Comparison of ENCODE assay signal across 32 mouse cellular contexts in the genomic region with DNA sequence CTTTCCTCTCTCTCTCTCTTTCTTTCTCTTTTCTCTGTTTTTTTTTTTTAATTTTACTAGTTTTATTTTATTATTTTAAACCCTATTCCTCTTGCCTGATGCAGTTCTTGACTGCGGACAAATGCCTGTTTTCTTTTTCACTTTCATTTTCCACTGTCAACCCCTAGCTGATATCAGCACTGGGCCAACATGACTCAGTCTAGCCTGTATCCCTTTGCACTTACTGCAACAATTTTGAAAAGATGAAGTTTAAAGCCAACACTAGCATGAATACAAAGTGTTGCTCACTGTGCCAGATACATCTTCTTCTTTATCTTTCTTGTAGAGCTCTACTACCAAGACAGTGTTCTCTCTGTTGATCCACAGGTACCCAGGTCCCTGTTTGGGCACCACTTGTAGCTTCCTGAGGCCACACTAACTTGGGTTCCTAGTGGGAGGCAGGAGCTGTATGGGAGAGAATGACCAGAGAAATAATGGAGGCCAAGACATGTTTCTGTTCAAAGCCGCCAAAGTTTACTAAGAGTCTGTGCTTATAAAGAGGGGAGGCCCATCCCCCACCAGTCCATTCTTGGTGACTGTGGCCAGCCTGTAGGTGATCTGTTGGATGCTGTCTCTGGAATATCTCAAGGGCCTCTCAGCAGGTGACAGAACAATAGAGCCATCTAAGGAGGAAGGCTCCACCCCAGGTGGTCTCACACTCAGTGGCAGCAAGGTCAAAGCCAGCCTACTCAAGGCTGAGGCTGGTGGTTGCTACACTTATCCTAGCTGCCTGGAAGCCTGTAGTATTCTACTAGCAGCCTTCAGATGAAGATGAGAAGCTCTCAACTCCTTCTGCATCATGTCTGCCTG. TPM values are rescaled to one million over a fixed set of nuclear protein-coding genes. Genes with fewer than 3 reads are reported as not detected.
DNase-seq lines count a peak whose midpoint lies in the region; TF ChIP-seq lines count a peak whose summit lies in the region.
"Had no signal": no experiment of that assay in that cellular context is flagged by ENCODE, and none has a peak within 500 bp of the region (broad histone marks: within the 10 kb centered on the region; RNA-seq: fewer than 3 reads in every experiment).

No protein-coding gene starts in this region.

- in situ Hi-C loops in ES-E14 (cut with MboI; ENCODE audit: low sequenced_read_pairs in 2 of 2, unreplicated experiment in 2 of 2): no loop called here

- no peak overlapping the region for H3K27ac ChIP-seq in ES-E14 (ENCODE audit: insufficient read depth, low read depth, low read length, poor library complexity, severe bottlenecking)
- H3K27ac ChIP-seq: embryonic facial prominence, embryonic 10.5 days; embryonic facial prominence, embryonic 15.5 days; forebrain, embryonic 12.5 days; heart, embryonic 10.5 days; heart, embryonic 15.5 days; hindbrain, embryonic 12.5 days; hindbrain, postnatal 0 days; limb, embryonic 13.5 days; lung, embryonic 15.5 days; midbrain, embryonic 13.5 days; neural tube, embryonic 12.5 days had no signal

- no peaks in the 10 kb centered on the region for H3K36me3 ChIP-seq in ES-E14 (ENCODE audit: control insufficient read depth, insufficient read depth, low read length, poor library complexity, severe bottlenecking)
- H3K36me3 ChIP-seq: embryonic facial prominence, embryonic 10.5 days; embryonic facial prominence, embryonic 15.5 days; forebrain, embryonic 12.5 days; heart, embryonic 10.5 days; heart, embryonic 15.5 days; hindbrain, embryonic 12.5 days; limb, embryonic 13.5 days; lung, embryonic 15.5 days; midbrain, embryonic 13.5 days; neural tube, embryonic 12.5 days had no signal

- peaks cover 6 to 13% of the 10 kb centered on the region in 2 experiments; a peak in 2 of 4 replicates for H3K4me1 ChIP-seq in ES-E14 (ENCODE audit: control insufficient read depth in 2 of 2, insufficient read depth in 2 of 2, low read length in 2 of 2, poor library complexity in 1 of 2)
- H3K4me1 ChIP-seq: embryonic facial prominence, embryonic 15.5 days; forebrain, embryonic 12.5 days; heart, embryonic 10.5 days; hindbrain, embryonic 12.5 days; megakaryocyte, embryonic 14.5 days; midbrain, embryonic 13.5 days; neural tube, embryonic 12.5 days had no signal

- no peaks in the 10 kb centered on the region for H3K9me3 ChIP-seq in ES-E14 (ENCODE audit: control insufficient read depth, insufficient read depth, low read depth, low read length)
- H3K9me3 ChIP-seq: embryonic facial prominence, embryonic 10.5 days; embryonic facial prominence, embryonic 15.5 days; forebrain, embryonic 12.5 days; heart, embryonic 10.5 days; heart, embryonic 15.5 days; hindbrain, embryonic 12.5 days; limb, embryonic 13.5 days; lung, embryonic 15.5 days; megakaryocyte, embryonic 14.5 days; midbrain, embryonic 13.5 days; neural tube, embryonic 12.5 days had no signal

- H3K4me3 ChIP-seq in ES-E14 (ENCODE audit: insufficient read depth in 1 of 2, low read depth in 1 of 2, low read length in 2 of 2, poor library complexity in 1 of 2, severe bottlenecking in 1 of 2): no peak overlapping the region
- H3K4me3 ChIP-seq: embryonic facial prominence, embryonic 10.5 days; embryonic facial prominence, embryonic 15.5 days; forebrain, embryonic 12.5 days; heart, embryonic 10.5 days; heart, embryonic 15.5 days; hindbrain, embryonic 12.5 days; limb, embryonic 13.5 days; lung, embryonic 15.5 days; megakaryocyte, embryonic 14.5 days; midbrain, embryonic 13.5 days; neural tube, embryonic 12.5 days had no signal

- intact Hi-C loops in heart, postnatal 25 days (cut with DNase I): no loop called here
- intact Hi-C loops in left cerebral cortex, postnatal 10 days (cut with DNase I): no loop called here

- no peak overlapping the region for H3K9ac ChIP-seq in ES-E14 (ENCODE audit: insufficient read depth, low read depth, low read length, poor library complexity, severe bottlenecking)
- H3K9ac ChIP-seq: embryonic facial prominence, embryonic 15.5 days; forebrain, embryonic 12.5 days; forebrain, postnatal 0 days; heart, embryonic 15.5 days; hindbrain, embryonic 12.5 days; limb, embryonic 13.5 days; lung, embryonic 15.5 days; midbrain, embryonic 13.5 days; neural tube, embryonic 12.5 days had no signal

- peak; percentile 68 for DNase-seq in heart, adult 11 months
- DNase-seq in heart, postnatal 25 days (ENCODE audit: low spot score): no peak
- DNase-seq in ES-E14 (ENCODE audit: low read depth, low spot score): peak; percentile 47
- peak; percentile 64 for DNase-seq in induced T-regulatory cell, adult 2 months (ENCODE audit: low read depth)
- no peak for DNase-seq in urinary bladder, postnatal 25 days (ENCODE audit: low spot score)
- DNase-seq in layer of hippocampus, adult 8-10 months (ENCODE audit: low spot score in 2 of 2): no peak
- no peak for DNase-seq in gastrocnemius, postnatal 10 days
- no peak for DNase-seq in left cerebral cortex, postnatal 10 days (ENCODE audit: extremely low spot score in 1 of 2, low spot score in 2 of 2)
- DNase-seq: adrenal gland, postnatal 10 days; cerebellum, adult 8-10 months; cerebellum, postnatal 25 days; forebrain, postnatal 0 days; gastrocnemius, postnatal 14 days; heart, postnatal 36 days; kidney, adult 9 months; kidney, postnatal 10 days; layer of hippocampus, adult 9-11 months; lung, postnatal 36 days; thymus, postnatal 14 days had no signal

TF ChIP-seq in ES-E14, 5 proteins besides CTCF, POLR2A, EP300 and RAD21:
- TF ChIP-seq HCFC1 (IDR thresholded peaks at IDR 0.05; ENCODE audit: borderline replicate concordance, insufficient read depth, low read length): no peak

RNA-seq across cellular contexts. Expression of gene Mdfic, which starts 5.2 kb away (rescaled TPM):
- total RNA-seq in heart, postnatal 25 days (2021): 10 to 100 TPM; 16.9 to 17.3 TPM
- total RNA-seq in ES-E14 (2012; rRNA removed): 4.2 and 8.1 TPM in 2 replicates
- total RNA-seq in layer of hippocampus, adult 8-10 months (2022): 1 to 10 TPM; 2.6 to 4.7 (median 4.2) TPM
- total RNA-seq in gastrocnemius, postnatal 10 days (2021): 10 to 100 TPM; 15.8 to 22.9 TPM
- 1 to 10 TPM; 2.8 to 3.2 TPM for total RNA-seq in left cerebral cortex, postnatal 10 days (2021)
- total RNA-seq: MEL had no signal

Comparison
In these comparisons a context has a peak if more than half of its experiments do, and no peak if none do; other contexts are left out.
1. DNase-seq: peak in heart, adult 11 months (single experiment), ES-E14 (single experiment) and induced T-regulatory cell, adult 2 months (single experiment); none in heart, postnatal 25 days (single experiment), urinary bladder, postnatal 25 days (single experiment), layer of hippocampus, adult 8-10 months (0 of 2), gastrocnemius, postnatal 10 days (single experiment) and left cerebral cortex, postnatal 10 days (0 of 2).